Mouse (Mus musculus) CD4-positive, CD25-positive, alpha-beta regulatory T cell, adult 4 months (primary cell): Measurements from ENCODE around the gene Pitpnb. TPM values are rescaled to one million over a fixed set of nuclear protein-coding genes. Genes with fewer than 3 reads are reported as not detected.

Experiments
- ATAC-seq: one replicate; pipeline ENCODE4 v1.8.0; 2017
- polyA plus RNA-seq, 2 experiments: library from polyadenylated mRNA; unstranded; fragments of 100-300 nt; shearing (Covaris generic); gene quantifications; one replicate each; pipeline ENCODE4 v1.2.1; 2017

Pitpnb gene
- polyA plus RNA-seq, 2 experiments from 2014 or later, result 54.4 to 65.4 TPM

DNA sequence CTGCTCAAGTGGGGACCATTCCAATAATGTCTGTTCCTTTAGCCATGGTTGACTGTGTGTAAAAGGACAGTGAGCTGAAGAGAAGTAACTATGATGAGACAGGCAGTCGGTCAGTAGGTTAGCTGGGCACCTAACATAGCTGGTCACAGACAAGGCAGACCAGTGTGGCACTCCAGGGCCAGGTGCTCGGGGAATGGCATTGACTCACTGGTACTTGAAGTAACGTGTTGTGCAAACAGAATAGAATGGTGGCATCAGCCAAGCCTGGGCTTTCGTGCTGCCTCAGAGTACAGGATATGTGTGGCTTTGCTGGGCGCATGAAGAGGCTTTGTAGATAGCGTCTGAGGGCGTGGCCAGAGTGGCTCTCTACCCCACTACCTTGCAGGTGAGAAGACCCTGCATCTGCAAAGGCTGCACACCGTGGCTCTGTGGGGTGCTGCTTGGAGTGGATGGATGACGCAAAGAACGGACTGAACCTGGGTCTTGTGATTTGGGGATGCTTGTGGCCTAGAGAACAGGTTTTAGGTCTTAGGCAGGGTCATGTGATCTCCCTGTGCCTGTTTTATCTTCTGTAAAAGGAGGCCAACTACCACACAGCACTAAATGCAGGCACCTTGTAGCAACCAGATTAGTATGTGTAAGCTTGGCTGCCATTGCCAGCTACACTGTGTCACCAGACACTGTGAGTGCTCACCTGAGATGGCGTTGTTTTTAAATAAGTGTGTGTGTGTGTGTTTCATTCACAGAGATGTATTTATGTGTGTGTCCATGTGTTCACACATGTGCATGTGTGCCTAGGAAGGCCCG lies 26.5 kb downstream of the Pitpnb start:
- no peak for ATAC-seq

DNA sequence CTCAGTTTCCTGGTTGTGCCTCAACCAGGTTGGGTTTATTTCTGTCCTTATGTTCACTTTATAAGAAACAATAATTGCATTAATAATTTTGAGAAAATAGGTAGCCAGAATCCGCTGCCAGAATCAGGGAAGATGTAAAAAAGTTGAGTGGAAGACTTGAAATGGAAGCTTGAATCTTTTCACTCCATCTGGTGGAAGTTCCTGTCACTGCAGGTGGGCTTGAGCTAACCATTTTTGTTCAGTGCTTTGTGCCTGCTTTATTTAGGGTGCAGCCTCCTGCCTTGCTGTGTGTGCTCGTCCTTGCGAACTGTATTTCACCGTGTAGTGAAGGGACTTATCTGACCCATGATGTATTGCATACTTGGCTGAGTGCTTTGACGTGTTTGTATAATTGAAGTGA lies 30.0 kb downstream of the Pitpnb start:
- no peak for ATAC-seq

DNA sequence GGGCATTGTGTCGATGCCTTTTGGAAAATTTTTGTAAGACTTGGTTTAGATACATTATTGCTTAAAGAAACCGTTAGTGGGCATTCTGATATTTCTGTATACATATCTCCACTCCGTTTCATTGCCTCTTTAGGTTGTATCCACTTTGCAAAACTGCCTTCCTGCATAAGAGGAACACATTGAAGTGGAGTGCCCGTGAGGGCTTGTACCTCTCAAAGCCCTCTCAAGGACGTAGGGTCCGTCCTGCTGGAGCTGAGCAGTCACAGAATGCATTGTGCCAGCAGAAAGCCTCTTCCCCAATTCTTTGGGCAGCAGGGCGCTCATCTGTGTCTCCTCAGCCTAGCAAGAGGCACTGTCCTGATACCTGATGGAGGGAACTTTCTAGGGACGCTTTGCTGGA lies 30.5 kb downstream of the Pitpnb start:
- ATAC-seq, result no peak

DNA sequence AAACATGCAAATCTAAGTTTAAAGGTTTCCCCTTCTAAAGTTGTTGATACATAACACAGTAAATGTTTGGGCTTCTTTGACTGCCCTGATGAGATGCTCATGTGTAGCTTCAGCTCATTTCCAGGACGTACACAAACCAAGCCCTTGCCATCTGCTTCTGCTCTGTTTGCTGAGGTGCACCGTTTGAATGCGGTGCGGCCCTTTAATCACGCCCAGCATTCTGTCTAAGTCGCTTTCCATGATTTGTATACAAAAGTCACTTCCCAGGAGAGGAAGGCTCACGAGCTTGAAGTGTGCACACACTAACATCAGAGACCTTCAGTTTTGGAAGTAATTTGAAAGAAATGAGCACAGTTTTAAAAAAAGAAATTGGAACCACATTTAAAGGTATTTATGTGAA lies 31.3 kb downstream of the Pitpnb start:
- ATAC-seq, result no peak

DNA sequence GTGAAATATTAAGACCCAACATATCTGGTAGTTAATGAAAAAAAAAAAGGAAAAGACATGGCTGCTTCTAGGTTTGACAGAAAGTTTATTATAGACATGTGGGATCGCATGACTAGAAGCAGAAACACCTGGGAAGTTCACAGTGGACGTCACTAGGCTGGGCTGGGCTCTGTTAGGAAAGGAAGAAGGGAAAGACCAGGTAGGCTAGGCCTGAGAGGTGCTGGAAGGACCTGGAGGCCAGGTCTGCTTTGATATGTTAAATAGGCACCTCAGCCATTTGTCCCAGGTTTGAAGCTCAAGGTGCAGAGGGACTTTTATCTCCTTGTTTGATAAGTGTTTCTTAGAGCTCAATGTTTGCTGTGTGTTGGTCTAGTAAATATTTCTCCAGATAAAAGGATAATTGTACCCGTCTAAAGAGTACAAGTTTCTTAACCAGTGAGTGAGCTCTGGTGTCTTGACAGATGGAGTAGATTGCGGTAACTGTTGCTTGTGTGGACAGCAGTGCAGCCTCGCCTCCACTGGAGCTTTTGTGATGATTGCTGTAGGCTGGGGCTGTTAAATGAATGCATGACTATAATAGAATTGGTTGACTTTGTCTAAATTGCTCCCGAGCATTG lies 33.0 kb downstream of the Pitpnb start:
- ATAC-seq, result no peak

DNA sequence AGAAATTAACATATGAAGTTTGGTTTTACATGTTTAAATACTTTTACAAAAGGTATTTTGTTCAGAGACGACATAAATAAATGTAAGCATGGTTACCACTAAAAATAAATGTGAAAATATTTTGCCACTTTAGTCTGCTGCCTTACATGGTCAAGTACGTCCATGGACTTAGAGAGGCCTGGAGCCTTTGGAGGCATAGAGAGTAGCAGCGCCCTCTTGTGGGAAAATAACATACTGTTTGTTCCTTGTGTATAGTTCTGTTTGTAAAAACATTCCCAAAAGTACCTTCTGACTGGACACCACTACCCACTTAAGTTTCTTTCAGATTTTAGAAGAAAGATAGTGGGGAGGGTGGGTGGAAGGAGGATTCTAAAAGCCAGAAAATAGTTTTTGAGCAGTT lies 34.0 kb downstream of the Pitpnb start:
- ATAC-seq, result no peak

DNA sequence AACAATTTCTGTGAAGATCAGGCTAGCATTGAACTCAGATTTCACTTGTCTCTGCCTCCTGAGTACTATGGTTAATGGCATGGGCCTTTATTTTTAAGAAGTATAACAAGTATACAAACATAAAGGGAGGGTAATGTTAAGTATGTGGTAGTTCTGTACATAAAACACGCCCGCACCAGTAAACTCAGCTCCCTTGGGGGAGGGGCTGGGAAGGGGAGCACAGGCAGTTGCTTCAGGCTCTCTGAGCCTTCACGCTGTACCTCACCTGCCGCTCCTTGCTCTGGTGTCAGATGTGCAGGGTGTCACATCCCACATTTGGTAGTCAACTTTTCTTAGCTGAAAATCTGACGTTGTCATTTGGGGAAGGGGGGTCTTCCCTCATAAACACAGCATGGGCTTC lies 35.6 kb downstream of the Pitpnb start:
- ATAC-seq, result no peak

DNA sequence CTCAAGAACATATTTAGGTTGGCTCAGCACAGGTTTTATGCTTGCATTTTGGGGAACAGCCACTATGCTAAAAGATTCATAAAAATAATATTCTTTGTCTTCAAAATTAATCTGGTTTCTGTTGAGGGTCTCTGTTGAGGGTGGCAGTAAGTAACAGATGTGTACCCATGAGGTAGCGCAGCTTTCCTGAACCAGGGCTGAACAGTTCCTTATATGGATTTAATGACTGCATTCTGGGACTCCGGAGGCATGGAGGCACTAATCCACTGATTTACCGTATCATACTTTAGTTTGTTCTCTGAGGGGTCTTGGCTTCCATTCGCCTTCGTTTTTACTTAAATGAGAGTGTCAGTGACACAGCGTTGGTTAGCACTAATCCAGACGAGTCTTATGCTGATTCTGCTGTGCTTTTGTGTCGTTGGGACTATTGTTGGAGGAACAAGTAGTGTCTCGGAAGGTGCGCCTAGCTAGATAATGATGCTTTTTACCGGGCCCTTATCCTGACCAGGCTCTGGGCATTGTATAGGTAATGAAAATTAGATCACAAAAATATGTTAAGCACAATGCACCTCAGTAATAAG lies 37.5 kb downstream of the Pitpnb start:
- no peak for ATAC-seq

DNA sequence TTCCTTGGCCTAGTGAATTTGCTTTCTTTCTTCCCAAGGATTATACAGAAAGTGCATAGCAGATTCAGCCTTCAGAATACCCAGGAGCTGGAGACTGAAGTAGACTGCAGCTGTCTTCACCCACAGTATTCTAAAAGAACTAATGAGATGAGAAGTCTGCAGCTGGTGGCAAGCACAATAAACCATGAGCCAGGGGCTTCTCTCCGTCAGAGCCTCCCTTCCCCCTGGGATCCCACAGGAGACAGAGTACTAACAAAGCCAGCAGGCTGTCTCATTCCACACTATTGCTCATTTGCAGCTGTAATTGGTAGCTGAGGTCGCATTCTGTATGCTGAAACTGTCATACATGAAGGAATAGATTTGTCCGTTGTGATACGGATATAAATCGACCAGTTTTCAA lies 38.0 kb downstream of the Pitpnb start:
- no peak for ATAC-seq

DNA sequence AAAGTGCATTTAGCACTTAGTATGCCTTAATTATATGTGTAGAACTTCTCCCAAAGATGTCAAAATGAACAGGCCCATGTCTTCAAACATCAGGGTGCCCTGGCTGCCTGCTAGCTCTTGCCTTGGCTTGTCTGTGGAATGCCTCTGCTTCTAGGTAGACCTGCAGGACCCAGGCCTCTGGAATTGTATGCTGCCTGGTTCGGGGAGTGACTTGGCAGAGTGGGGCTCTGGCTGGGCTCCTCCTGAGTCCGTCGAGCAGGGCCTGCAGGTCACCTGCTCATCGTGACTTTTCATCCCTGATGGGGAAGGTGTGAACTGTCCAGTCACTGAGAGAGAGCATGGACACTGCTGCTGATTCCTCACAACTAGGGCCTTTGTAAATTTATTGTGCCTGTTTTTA lies 45.1 kb downstream of the Pitpnb start:
- no peak for ATAC-seq

DNA sequence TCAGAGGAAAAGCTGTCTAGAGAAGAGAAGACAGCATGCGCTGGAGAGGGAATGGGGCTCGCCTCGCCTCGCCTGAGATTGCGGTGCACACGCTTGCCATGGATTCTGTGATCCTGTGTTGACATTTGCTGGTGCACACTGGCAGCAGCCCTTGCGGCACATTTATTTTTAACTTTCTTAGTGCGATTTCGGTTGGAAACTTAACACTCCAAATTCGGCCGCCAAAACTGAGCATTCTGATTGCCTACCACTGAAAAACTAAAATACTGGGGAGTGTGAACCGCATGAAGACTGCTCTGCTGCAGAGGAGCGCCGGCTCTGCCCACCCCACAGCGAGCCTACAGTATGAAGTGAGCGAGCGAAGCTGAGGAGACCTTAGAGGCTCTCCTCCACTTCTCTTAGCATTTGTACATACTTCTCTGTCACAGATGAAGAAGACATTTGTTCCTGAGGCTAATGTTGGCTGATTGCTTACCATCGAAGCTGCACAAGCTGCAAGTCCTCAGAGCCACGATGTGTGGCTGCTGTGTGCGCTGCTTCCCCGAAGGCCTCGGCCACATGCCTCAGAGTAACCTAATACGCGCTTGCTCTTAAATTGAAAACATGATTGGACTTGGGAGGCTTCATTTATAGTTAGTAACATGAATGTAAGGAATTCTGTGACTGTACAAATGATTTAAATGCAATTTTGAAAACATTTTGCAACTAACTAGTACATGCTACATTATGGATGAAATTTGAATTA lies 45.9 kb downstream of the Pitpnb start:
- no peak for ATAC-seq

DNA sequence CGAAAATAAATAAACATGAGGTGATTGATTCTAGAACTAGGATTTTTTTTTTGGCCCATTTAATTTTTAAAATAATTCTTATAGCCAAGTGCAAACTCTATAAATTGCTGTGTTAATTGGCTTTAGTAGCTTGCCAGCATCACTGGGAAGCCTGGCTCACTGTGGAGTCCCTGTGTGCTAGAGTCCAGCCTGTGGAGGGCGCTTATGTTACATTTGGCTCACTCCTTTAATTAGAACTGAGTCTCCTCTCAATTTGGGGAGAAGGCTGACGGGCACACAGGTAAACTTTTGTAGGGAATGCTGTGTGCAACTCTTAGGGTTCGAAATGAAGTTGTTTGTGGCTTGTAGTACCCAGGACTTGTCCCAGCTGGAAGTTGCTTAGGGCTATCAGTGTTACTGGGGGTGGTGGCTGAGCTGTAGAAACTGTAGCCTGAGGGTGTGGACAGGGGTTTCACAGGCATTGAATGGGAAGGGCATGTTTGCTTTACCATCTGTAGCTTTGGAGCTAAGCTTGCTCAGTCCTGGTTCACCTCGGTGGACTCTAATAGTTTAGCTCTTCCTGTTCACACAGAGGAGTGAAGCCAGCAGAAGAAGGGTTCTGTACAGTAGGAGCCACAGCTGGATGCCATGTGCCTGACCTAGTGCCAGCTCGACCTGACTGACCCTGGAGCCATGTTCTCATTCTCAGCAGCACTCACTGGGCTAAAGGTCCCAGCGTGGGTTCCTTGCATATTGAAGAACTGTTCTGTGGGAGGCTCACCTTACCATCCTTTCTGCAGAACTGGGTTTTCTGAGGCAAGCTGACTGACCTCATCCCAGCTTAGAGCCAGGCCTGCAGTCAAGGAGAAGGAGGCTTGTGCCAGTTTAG lies 47.8 kb downstream of the Pitpnb start:
- ATAC-seq, result no peak

DNA sequence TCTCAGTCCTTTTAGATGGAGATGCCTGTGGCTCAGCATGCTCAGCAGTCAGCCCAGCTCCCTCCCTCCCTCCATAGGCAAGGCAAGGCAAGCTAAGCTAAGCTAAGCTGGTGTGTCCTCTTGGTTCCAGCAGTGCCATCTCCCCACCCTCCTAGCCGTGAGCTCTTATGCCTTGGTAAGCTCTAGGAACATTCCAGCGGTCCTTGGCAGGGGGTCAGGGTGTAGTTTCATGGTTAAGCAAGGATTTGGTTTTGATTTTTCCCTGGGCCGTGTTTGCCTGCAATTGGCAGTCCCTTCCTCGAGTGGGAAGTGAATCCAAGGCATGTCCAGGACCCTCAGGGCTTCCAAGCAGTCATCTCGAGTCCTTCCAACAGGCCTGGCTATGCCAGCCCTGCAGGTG lies 52.8 kb downstream of the Pitpnb start:
- no peak for ATAC-seq

DNA sequence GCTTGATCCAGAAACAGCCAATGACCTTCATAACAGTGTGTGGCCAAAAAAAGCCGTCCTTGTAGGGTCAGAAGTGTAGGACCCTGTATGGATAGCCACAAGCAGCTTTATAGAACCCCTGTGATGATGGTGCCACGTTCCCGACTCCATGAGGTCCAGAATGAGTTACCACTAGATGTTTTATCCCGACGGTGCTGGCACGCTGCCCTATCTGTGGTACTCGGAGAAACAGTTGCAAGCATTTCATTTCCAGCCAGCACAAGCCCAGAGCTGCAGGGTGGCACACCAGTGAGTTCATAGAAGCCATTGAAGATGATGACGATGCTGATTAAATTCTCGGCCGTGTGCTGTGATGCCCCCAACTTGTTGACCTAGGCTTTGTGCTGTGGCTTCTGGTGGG lies 60.3 kb downstream of the Pitpnb start:
- ATAC-seq, result no peak

DNA sequence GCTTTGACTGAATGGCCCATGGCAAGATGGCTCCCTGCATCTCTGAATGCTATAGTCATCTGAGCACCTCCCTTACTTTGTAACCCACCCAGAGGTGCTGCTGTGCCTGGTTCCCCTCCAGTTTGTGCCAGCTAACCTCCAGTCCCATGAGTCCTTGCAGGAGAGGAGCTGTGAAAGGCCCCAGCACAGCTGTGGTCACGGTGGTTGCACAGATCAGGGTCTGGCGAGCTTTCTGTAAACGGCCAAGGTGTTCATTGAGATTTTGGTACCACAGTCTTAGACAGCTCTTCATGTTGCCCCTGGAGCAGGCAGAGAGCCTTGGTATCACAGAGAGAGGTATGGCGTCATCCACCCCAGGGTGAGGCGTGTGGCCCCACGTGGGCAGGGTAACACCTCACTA lies 60.9 kb downstream of the Pitpnb start:
- ATAC-seq, result no peak

DNA sequence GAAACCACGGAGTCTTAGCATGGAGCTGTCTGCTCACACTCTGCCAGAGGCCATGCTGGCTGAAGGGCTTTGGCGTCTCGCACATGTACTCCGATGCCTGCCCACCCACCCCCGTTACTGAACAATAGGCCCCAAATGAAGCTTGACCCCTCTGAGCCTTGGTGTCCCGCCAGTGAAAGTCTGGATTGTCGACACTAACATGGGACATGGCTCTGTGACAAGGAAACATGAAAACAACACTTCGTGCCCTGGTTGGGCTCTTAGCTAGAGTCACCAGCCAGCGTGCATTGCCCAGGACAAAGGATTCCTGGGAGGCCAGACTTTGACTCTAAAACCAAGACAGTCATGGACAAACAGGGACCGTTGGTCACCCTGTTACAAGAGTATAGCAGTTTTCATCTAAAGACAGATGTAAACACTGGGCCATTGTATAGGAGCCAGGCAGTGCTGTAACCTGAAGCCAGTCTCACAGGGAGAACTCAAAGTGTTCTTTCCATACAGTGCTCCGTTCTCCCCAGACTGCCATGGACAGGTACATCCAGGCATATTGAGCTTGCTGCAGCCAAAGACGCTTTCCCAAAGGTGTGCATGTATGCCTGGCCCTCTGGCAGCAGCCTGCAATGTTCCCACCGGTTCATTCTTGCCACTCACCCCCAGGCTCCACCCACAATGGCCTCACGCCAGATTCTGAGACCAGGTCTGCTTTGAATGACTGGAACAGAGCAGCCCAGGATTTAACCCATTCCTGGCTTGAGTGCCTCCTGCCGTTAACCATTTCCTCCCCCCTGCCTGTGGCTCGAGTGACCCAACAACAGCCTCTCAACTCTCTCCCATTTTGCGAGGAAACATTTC lies 63.0 kb downstream of the Pitpnb start:
- ATAC-seq, result no peak

DNA sequence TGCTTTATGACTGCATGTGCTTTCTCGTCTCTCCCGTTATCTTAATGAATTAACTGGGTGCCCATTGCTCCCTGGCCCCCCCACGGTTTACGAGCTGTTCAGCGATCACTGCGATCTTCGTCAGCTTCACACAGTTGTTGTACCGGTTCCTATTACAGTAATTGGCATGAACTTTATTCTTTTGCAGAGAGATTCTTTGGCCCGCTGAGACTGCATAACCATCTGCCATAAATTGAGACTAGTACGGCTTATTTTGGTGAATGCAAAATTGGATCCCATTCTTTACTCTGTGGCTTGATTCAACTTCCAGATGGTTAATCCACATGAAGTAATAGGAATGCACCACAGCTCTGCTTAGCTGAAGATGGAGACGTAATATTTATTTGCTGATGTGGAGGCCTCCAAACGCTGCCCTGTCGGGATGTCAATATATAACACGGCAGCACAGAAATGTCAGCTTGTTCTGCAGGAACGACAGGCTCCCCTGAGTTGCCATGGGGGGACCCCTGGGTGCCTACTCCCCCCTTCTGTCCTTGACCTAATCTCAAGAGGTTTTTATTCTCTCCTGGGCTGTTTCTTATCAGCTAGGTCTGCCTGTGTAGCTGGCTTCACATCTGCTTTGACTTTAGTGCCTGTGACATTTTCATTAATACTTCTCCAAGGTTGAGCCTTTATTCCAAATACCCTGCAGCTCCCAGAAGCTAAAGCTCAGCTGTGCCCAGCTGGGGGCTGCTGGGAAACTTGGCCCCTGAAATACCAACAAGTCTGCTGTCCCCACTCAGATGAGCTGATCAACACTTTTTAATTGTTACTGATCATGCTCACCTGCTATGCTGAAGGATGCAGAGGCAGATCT lies 63.9 kb downstream of the Pitpnb start:
- ATAC-seq, result no peak

DNA sequence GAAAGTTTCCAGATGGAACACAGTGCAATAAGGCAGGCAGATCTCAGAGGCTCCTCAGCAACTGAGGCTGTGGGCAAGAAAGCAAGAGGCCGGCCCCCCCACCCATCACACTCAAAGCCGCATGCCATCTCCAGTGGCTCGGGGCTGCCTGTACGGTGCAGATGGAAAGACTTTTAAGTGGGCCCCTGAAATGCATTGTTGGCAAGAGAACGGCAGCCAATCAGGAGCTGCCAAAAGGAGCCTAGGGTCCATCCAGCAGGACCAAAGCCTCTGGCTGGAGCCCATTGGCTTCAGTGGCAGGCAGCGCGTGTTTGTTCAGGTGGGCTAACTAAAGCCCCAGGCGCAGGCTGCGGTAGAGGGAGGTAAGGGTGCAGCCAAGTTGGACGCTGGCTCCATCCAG lies 65.2 kb downstream of the Pitpnb start:
- no peak for ATAC-seq

DNA sequence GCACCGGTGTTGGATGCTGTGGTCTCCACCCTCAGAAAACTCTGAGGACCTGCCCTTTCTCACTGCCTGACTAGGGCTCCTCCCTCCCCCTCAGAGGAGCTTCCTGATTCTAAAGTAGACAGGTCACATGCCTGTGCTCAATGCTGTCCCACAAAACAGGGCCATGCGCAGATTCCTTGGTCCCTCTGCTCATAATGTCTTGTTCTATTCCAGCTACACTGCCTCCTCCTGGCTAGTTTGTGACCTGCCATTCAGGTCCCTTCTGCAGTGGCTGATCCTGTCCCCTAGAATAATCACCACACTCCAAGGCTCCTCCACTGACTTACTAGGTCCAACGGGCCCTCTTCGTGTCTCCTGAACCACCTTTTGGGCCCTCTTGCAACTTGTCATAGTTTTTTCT lies 65.6 kb downstream of the Pitpnb start:
- ATAC-seq, result no peak

DNA sequence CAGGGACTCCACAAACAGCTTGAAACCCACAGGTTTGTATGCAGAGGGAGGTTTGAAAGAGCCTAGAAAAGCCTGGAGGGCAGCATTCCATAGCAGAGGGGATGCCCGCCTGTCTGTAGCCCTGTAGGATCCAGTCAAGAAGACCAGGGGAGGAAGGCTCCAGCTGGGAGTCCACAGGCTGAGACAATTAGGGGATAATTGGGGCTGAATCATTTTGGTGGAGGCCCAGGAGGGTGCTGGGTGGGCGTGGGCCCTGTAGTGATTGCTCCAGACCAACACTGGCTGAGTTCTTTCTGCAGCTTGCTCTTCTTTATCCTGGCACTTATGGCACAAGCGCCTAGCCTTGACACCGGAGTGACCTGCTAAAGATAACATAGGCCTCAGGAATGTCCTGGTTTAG lies 67.9 kb downstream of the Pitpnb start:
- ATAC-seq, result no peak

DNA sequence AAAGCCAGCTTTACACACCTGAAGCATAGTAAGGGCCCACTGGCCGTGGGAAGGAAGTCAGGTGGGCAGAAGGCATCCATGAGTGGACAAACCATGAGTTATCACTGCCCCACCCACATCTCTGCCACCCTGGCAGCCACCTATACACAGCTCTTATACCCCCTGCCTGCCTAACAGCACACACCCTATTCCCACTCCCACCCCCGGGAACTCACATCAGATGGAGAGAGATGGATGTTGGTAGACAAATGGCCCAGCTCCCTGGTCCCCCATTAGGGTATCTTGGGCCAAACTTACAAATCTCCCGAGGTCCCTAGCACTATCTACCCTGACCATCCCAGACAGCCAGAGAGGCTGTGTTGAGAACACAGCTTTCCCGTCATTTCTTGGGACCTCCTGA lies 68.7 kb downstream of the Pitpnb start:
- no peak for ATAC-seq
